ENCODE assay signal across 20 mouse cellular contexts in genomic region chr5:29892861-29893260, GRCm38 (mm10).
DNase-seq lines count a peak whose midpoint lies in the region; ATAC-seq and TF ChIP-seq lines count a peak whose summit lies in the region.
"Had no signal": no experiment of that assay in that cellular context is flagged by ENCODE, and none has a peak within 500 bp of the region (broad histone marks: within the 10 kb centered on the region; RNA-seq: fewer than 3 reads in every experiment).

No protein-coding gene starts in this region.

- no peaks in the 10 kb centered on the region for H3K4me1 ChIP-seq in embryonic facial prominence, embryonic 11.5 days (ENCODE audit: control insufficient read depth, insufficient read depth, low read length)
- peaks cover 24% of the 10 kb centered on the region for H3K4me1 ChIP-seq in embryonic facial prominence, embryonic 10.5 days

- H3K27me3 ChIP-seq in embryonic facial prominence, embryonic 11.5 days (ENCODE audit: control insufficient read depth, insufficient read depth, low read length): no peaks in the 10 kb centered on the region
- H3K27me3 ChIP-seq in embryonic facial prominence, embryonic 10.5 days (replicated peaks; ENCODE audit: low read depth, poor library complexity, severe bottlenecking): no peaks in the 10 kb centered on the region
- H3K27me3 ChIP-seq in myocyte (ENCODE audit: control insufficient read depth, insufficient read depth, insufficient read length): no peaks in the 10 kb centered on the region
- H3K27me3 ChIP-seq: forebrain, embryonic 13.5 days; heart, embryonic 15.5 days; hindbrain, embryonic 13.5 days had no signal

- ATAC-seq in embryonic facial prominence, embryonic 11.5 days (replicated peaks; ENCODE audit: insufficient number of reproducible peaks, low FRiP score, low TSS enrichment, low read depth): no peak
- ATAC-seq: forebrain, embryonic 13.5 days; forebrain, postnatal 0 days; hindbrain, postnatal 0 days had no signal

- H3K27ac ChIP-seq in embryonic facial prominence, embryonic 11.5 days (replicated peaks; ENCODE audit: low read depth, low read length): no peak overlapping the region
- H3K27ac ChIP-seq in embryonic facial prominence, embryonic 10.5 days (replicated peaks): no peak overlapping the region
- H3K27ac ChIP-seq: forebrain, embryonic 13.5 days; heart, adult 2 months; heart, embryonic 15.5 days; hindbrain, embryonic 13.5 days; hindbrain, postnatal 0 days had no signal

- H3K4me2 ChIP-seq in embryonic facial prominence, embryonic 11.5 days (ENCODE audit: low read depth, low read length): no peak overlapping the region
- peak overlapping the region; percentile 71 for H3K4me2 ChIP-seq in myocyte (ENCODE audit: low read depth)
- H3K4me2 ChIP-seq: forebrain, embryonic 13.5 days; heart, embryonic 11.5 days; heart, embryonic 15.5 days; hindbrain, embryonic 13.5 days had no signal

- H3K9ac ChIP-seq in embryonic facial prominence, embryonic 11.5 days (replicated peaks; ENCODE audit: low read length): no peak overlapping the region
- H3K9ac ChIP-seq: forebrain, embryonic 13.5 days; forebrain, postnatal 0 days; heart, embryonic 15.5 days; hindbrain, embryonic 13.5 days had no signal

- H3K4me3 ChIP-seq in embryonic facial prominence, embryonic 11.5 days (ENCODE audit: low read depth, low read length): no peak overlapping the region
- H3K4me3 ChIP-seq in embryonic facial prominence, embryonic 10.5 days: no peak overlapping the region
- no peak overlapping the region for H3K4me3 ChIP-seq in myocyte
- H3K4me3 ChIP-seq: forebrain, embryonic 13.5 days; gastrocnemius, adult 2 months; heart, adult 2 months; heart, embryonic 15.5 days; hindbrain, embryonic 13.5 days had no signal

- no peak overlapping the region for H3ac ChIP-seq in myocyte (ENCODE audit: control insufficient read depth, insufficient read length)

- DNase-seq in embryonic facial prominence, embryonic 11.5 days (ENCODE audit: low spot score): peak; percentile 55
- DNase-seq in embryonic facial prominence, embryonic 10.5 days (ENCODE audit: low spot score): no peak
- peak; percentile 91 for DNase-seq in 416B (ENCODE audit: low read depth)
- peak; percentile 9 for DNase-seq in adipocyte (ENCODE audit: low spot score)
- DNase-seq in adrenal gland, postnatal 10 days: no peak
- no peak for DNase-seq in gastrocnemius, adult 8-10 months (ENCODE audit: low spot score in 2 of 2)
- DNase-seq: adrenal gland, postnatal 25 days; cerebellum, adult 18-20 months; cerebellum, adult 9-11 months; cerebellum, postnatal 36 days; forebrain, postnatal 0 days; gastrocnemius, adult 2 months; heart, adult 2 months; heart, postnatal 14 days had no signal

- no peaks in the 10 kb centered on the region for H3K79me2 ChIP-seq in myocyte (ENCODE audit: control insufficient read depth, insufficient read depth)

- TF ChIP-seq POLR2A in myocyte (IDR thresholded peaks at IDR 0.05; ENCODE audit: insufficient read length, low read depth): no peak

- no peaks in the 10 kb centered on the region for H3K9me3 ChIP-seq in embryonic facial prominence, embryonic 11.5 days (replicated peaks; ENCODE audit: control insufficient read depth, low read length)
- H3K9me3 ChIP-seq in embryonic facial prominence, embryonic 10.5 days: no peaks in the 10 kb centered on the region
- H3K9me3 ChIP-seq: forebrain, embryonic 13.5 days; heart, embryonic 15.5 days; hindbrain, embryonic 13.5 days had no signal

- no peaks in the 10 kb centered on the region for H3K36me3 ChIP-seq in embryonic facial prominence, embryonic 11.5 days (replicated peaks; ENCODE audit: control insufficient read depth, insufficient read depth, low read depth, low read length)
- no peaks in the 10 kb centered on the region for H3K36me3 ChIP-seq in embryonic facial prominence, embryonic 10.5 days (replicated peaks)
- no peaks in the 10 kb centered on the region for H3K36me3 ChIP-seq in myocyte (ENCODE audit: control insufficient read depth, insufficient read depth)
- H3K36me3 ChIP-seq: heart, embryonic 15.5 days; hindbrain, embryonic 13.5 days had no signal

- 63% methylated on average over 2 of the region's 2 CpGs for WGBS in embryonic facial prominence, embryonic 11.5 days
- 70% methylated on average over 2 of the region's 2 CpGs for WGBS in embryonic facial prominence, embryonic 10.5 days

TF ChIP-seq in myocyte, 11 proteins besides CTCF, POLR2A, EP300 and RAD21:
- TF ChIP-seq MYOD1 (IDR thresholded peaks at IDR 0.05; ENCODE audit: control insufficient read depth in 1 of 3, insufficient read length in 2 of 3, low read depth in 2 of 3) (no peak), MYOG (IDR thresholded peaks at IDR 0.05; ENCODE audit: control insufficient read depth in 1 of 3, insufficient read depth in 1 of 3, insufficient read length in 2 of 3, low read depth in 2 of 3) (no peak), TCF3 (IDR thresholded peaks at IDR 0.05; ENCODE audit: insufficient read length, low read depth) (no peak), USF1 (IDR thresholded peaks at IDR 0.05; ENCODE audit: low read depth) (no peak)

Comparison
In these comparisons a context has a peak if more than half of its experiments do, and no peak if none do; other contexts are left out.
1. DNase-seq: peak in embryonic facial prominence, embryonic 11.5 days (single experiment), 416B (single experiment) and adipocyte (single experiment); none in embryonic facial prominence, embryonic 10.5 days (single experiment), adrenal gland, postnatal 10 days (single experiment) and gastrocnemius, adult 8-10 months (0 of 2).